Mouse (Mus musculus) liver, embryonic 11.5 days (tissue): ENCODE measurements at regions not wholly inside any gene's neighbourhood (a gene's known extent, or its start where the extent isn't known, plus 50 kb on each side); places are given as distances from the start of the nearest gene placed in this dataset.

ENCODE experiments used
- ATAC-seq: fragments of 200-750 bp; cut with Nextera tagmentation; replicated peaks from 2 replicates; pipeline ENCODE4 v1.8.0; 2017; ENCODE audit warnings: moderate number of reproducible peaks, mild to moderate bottlenecking, moderate TSS enrichment, moderate library complexity; ENCODE audit not compliant: low FRiP score
- DNase-seq: peaks from one replicate; pipeline ENCODE4 v3.0.0-alpha.2; 2017; ENCODE audit warnings: low spot score
- H3K27ac ChIP-seq: fragments of 300-500 bp; sonication (generic); 2 replicates; pipeline ENCODE4 v1.5.1; 2014; ENCODE audit warnings: mild to moderate bottlenecking, low read depth, low read length, control low read depth
- H3K27me3 ChIP-seq: fragments of 300-500 bp; sonication (generic); replicated peaks from 2 replicates; pipeline ENCODE4 v1.6.1; 2014; ENCODE audit warnings: low read length, mixed read lengths; ENCODE audit not compliant: control insufficient read depth, insufficient read depth
- H3K36me3 ChIP-seq: fragments of 300-500 bp; sonication (generic); 2 replicates; pipeline ENCODE4 v1.6.1; 2014; ENCODE audit warnings: mild to moderate bottlenecking, low read length, moderate library complexity, mixed read lengths; ENCODE audit not compliant: control insufficient read depth, insufficient read depth
- H3K4me1 ChIP-seq: fragments of 300-500 bp; sonication (generic); replicated peaks from 2 replicates; pipeline ENCODE4 v1.6.1; 2014; ENCODE audit warnings: low read length, mixed read lengths; ENCODE audit not compliant: control insufficient read depth, insufficient read depth
- H3K4me2 ChIP-seq: fragments of 300-500 bp; sonication (generic); 2 replicates; pipeline ENCODE4 v1.6.1; 2014; ENCODE audit warnings: mild to moderate bottlenecking, control low read depth, moderate library complexity
- H3K4me3 ChIP-seq: fragments of 300-500 bp; sonication (generic); 2 replicates; pipeline ENCODE4 v1.5.1; 2014; ENCODE audit warnings: low read depth, low read length, control low read depth
- H3K9ac ChIP-seq: fragments of 300-500 bp; sonication (generic); 2 replicates; pipeline ENCODE4 v1.6.1; 2014; ENCODE audit warnings: low read depth, low read length, control low read depth
- H3K9me3 ChIP-seq: fragments of 300-500 bp; sonication (generic); 2 replicates; pipeline ENCODE4 v1.6.1; 2016; ENCODE audit warnings: low read length, inconsistent platforms, mixed read lengths; ENCODE audit not compliant: control insufficient read depth
- WGBS: fragments of 180-500 bp; shearing (Covaris S2); extraction: QIAGEN DNeasy Blood & Tissue Kit; methylation state at CpG from one replicate; pipeline ENCODE4 v1.1.7; 2014; 5-methylcytosine and 5-hydroxymethylcytosine counted together

DNA sequence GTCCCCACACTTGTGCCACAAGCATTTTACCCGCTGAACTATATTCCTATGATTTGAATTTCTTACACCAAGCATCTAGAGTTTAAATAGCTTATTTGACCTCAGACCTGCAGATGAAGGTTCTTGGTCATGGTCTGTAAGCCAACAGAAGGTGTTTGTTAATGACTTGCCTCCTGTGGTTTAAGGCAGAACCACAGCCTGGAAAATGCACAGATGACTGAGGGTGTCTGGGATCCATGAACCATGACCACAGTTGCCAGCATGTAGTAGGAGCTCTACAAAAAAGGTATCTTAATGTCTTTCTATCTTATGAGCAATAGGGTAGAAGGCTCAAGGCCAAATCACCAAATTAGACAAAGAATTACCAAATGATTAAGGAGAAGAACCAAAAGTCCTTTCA lies 367.6 kb downstream of the Atp6ap1l start:
- DNase-seq = no peak
- 88% methylated on average over 1 of the region's 1 CpGs for WGBS
- H3K9ac ChIP-seq = no peak overlapping the region
- ATAC-seq = no peak
- H3K36me3 ChIP-seq = no peaks in the 10 kb centered on the region
- H3K4me1 ChIP-seq = no peaks in the 10 kb centered on the region
- no peaks in the 10 kb centered on the region for H3K9me3 ChIP-seq
- no peaks in the 10 kb centered on the region for H3K27me3 ChIP-seq
- no peak overlapping the region for H3K27ac ChIP-seq
- no peak overlapping the region for H3K4me2 ChIP-seq
- H3K4me3 ChIP-seq = no peak overlapping the region

DNA sequence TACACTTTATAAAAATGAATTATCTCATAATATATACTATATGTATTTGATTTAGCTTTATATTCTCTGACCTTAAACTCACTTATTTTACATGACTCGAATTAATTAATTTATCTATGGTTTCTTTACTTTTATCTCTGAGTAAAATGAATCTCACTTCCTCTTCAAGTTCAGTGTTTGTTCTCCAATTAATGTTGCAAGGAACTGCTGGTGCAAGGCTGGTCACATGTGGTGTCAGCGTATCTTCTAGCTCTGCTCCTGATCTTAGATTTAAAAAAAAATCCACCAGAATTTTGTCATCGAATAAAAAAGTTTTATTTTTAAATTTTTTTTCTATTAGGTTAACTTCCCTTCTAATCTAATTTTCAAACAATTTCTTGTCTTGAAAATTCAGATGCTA lies 378.2 kb downstream of the Atp6ap1l start:
- H3K9me3 ChIP-seq = no peaks in the 10 kb centered on the region
- H3K9ac ChIP-seq = no peak overlapping the region
- H3K4me2 ChIP-seq = no peak overlapping the region
- H3K4me1 ChIP-seq = no peaks in the 10 kb centered on the region
- 86% methylated on average over 3 of the region's 3 CpGs for WGBS
- H3K4me3 ChIP-seq = no peak overlapping the region
- DNase-seq (no peak), ATAC-seq (no peak)
- no peak overlapping the region for H3K27ac ChIP-seq
- no peaks in the 10 kb centered on the region for H3K27me3 ChIP-seq
- H3K36me3 ChIP-seq = no peaks in the 10 kb centered on the region

DNA sequence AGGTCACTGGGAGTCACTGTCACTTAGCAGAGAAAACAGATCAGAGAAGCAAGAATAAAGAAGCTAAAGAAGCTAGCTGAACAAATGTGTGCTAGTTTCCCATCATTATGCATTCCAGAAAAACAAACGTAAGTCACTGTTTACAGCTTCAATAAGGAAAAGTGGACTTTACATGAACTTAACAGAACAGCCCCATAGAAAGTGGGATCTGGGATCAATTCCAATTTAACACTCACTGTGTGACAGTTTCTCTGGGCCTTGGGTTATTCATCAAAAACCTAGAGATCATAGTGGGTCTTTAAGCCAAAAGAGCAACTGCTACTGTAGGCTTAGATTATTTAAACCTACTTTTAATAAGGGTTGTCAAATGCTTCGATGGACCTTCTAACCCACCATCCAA lies 379.4 kb downstream of the Atp6ap1l start:
- H3K4me3 ChIP-seq = no peak overlapping the region
- no peaks in the 10 kb centered on the region for H3K9me3 ChIP-seq
- WGBS = 84% methylated on average over 2 of the region's 2 CpGs

DNA sequence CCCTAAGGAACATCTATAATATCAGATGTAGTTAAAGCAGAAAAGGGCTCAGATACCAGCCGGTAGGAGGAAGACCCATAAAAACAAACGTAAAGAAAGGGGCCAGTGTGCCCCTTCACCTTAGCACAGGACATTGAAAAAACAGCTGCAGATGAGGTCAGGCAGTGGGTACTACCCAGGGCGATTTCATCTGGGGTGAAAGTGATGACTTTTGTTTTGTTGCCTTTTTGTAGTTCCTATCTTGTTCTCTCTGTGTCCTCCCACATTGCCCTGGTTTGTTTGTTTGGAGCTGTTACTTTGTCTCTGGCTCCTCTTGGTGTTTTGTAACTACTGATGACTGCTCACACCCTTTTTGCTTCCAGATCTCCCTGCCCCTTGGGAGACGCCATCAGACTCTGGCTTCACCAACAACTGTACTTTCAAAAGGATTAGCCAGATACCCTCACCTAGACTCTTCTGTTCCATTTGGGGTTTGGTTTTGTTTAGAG lies 383.4 kb downstream of the Atp6ap1l start:
- H3K4me2 ChIP-seq = no peak overlapping the region
- no peaks in the 10 kb centered on the region for H3K4me1 ChIP-seq
- ATAC-seq = no peak
- no peak overlapping the region for H3K4me3 ChIP-seq
- no peaks in the 10 kb centered on the region for H3K36me3 ChIP-seq
- no peaks in the 10 kb centered on the region for H3K9me3 ChIP-seq
- H3K9ac ChIP-seq = no peak overlapping the region
- no peaks in the 10 kb centered on the region for H3K27me3 ChIP-seq
- no peak for DNase-seq
- H3K27ac ChIP-seq = no peak overlapping the region
- 40% methylated on average over 4 of the region's 4 CpGs for WGBS

More for the DNA sequence above, 379.4 kb downstream of the Atp6ap1l start:
- Histone ChIP-seq H3K4me2 (no peak overlapping the region), H3K36me3 (no peaks in the 10 kb centered on the region), H3K9ac (no peak overlapping the region), H3K27me3 (no peaks in the 10 kb centered on the region), H3K4me1 (no peaks in the 10 kb centered on the region), H3K27ac (no peak overlapping the region)
- DNase-seq (no peak), ATAC-seq (no peak)

DNA sequence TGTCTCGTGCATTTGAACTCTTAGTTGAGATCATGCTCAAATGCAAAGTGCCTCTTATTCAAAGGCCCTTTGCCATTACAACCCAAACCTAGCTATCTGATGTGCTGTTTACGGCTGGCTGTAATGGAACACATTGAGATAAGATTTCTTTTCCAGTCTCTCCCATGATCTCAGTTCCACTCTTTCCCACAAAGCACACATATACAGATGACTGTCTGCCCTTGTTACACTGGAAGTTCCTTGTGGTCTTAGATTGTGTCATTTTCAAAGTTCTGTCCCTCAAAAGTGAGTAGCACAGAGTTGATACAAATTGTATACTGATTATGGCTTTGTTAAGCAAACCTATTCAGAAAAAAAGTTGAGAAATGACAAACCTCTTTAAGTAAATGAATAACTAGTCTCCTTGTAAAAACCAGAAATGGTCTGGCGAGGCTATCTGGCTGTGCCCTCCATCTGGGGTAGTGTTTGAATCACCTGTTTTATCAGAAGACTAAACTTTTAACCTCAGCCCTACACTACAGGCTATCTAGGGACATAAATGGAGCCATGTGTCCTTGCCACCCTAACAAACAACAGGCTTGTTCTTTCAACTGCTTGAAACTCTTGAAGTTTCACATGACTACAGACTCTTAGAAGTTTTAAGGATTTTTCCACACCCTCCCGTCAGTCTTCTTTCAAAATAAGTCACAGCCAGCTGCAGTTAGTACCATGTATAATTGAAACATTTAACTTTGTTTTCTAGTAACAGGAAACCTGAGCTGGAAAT lies 384.0 kb downstream of the Atp6ap1l start:
- Histone ChIP-seq H3K4me3 (no peak overlapping the region), H3K27me3 (no peaks in the 10 kb centered on the region), H3K36me3 (no peaks in the 10 kb centered on the region), H3K4me1 (no peaks in the 10 kb centered on the region), H3K27ac (no peak overlapping the region), H3K9me3 (no peaks in the 10 kb centered on the region), H3K4me2 (no peak overlapping the region), H3K9ac (no peak overlapping the region)
- WGBS = 58% methylated on average over 4 of the region's 4 CpGs
- DNase-seq (no peak), ATAC-seq (no peak)

DNA sequence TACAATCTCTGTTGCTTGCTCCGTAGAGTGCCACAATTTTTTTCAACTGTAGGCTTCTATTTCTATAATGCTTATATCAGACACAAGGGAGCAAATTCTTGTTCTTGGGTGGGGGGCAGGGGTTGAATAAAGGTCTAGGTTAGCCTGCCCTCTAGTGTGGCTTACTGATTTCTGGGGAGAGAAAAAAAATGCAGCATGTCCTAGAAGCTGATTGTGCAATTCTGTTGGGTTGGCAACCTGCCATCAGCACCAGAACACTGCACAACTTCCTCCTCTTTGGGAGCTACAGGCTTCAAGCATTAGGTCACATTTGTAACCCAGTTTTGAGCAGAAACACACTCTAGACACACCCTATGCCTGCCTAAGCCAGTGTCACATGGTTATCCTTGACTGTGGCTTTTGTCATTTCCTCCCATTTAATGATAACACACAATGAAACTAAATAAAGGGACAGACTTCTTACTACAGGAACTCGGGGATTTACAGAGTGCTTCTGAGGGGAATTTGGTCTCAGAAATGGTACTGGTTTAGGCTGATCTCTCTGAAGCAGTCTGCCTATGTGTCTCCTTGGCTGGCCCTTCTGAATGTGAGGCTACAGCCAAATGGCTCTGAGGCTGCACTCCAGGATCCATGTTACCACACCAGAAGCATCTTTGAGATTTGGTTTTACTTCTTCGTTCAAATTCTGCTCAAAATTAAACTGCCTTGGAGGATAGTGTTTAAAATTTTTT lies 389.2 kb downstream of the Atp6ap1l start:
- ATAC-seq = peak; percentile 93
- no peaks in the 10 kb centered on the region for H3K36me3 ChIP-seq

DNA sequence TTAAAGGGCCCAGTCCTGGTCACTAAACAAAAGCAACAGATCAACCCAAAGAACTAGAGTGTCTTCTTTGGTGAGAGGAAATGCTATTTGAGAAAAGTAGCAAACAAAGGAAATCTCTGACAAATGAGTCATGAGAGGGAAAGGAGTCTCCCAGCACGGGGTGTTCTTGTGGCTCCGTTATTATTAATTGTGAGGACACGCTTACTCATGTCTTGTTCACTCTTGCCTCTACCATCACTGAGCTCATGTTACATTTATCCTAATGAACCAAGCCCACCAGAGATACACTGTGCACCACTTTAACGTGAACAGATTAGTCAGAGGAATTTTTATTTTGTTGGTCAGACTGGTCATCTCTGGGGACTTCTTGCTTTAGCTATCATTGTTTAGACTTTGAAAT lies 391.3 kb downstream of the Atp6ap1l start:
- no peaks in the 10 kb centered on the region for H3K36me3 ChIP-seq
- H3K4me1 ChIP-seq = no peaks in the 10 kb centered on the region
- no peak overlapping the region for H3K4me3 ChIP-seq
- no peaks in the 10 kb centered on the region for H3K9me3 ChIP-seq
- no peaks in the 10 kb centered on the region for H3K27me3 ChIP-seq
- 64% methylated on average over 4 of the region's 4 CpGs for WGBS
- DNase-seq = no peak
- H3K27ac ChIP-seq = no peak overlapping the region
- no peak overlapping the region for H3K4me2 ChIP-seq
- ATAC-seq = no peak
- no peak overlapping the region for H3K9ac ChIP-seq

More for the DNA sequence above, 389.2 kb downstream of the Atp6ap1l start:
- no peak overlapping the region for H3K27ac ChIP-seq
- H3K27me3 ChIP-seq = no peaks in the 10 kb centered on the region
- H3K4me3 ChIP-seq = no peak overlapping the region
- peak; percentile 37 for DNase-seq
- no peaks in the 10 kb centered on the region for H3K9me3 ChIP-seq
- 55% methylated on average over 3 of the region's 3 CpGs for WGBS
- no peak overlapping the region for H3K4me2 ChIP-seq
- H3K4me1 ChIP-seq = no peaks in the 10 kb centered on the region
- H3K9ac ChIP-seq = no peak overlapping the region

DNA sequence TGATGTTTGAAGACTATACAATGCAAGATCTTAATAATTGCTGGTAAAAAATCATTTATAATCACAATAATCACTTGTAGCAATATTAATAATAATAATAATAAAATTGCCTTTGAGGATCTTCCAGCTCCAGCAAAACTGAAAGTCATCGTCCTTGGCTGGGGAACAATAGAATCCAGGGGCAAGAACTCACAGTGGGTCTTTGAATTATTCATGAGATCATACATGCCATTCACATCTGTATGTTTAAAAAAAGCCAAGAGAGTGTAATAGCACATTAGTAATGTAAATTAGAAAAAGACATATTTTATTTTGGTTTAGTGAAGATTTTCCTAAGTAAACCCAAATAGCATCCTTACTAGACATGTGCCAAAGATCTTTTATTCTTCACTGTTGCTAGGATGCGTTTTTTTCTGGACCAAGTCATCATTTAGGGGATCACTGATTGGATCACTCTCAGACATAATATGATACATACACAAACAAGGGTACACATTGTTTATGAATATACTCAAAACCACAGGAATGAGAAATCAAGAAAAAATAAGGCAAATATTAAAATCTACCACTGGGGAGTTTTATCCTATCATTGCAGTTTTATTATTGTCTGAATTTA lies 392.3 kb downstream of the Atp6ap1l start:
- DNase-seq = no peak
- ATAC-seq = no peak
- H3K36me3 ChIP-seq = no peaks in the 10 kb centered on the region
- H3K4me3 ChIP-seq = no peak overlapping the region
- no peak overlapping the region for H3K27ac ChIP-seq
- H3K4me1 ChIP-seq = no peaks in the 10 kb centered on the region
- 75% methylated on average over 2 of the region's 2 CpGs for WGBS
- no peaks in the 10 kb centered on the region for H3K27me3 ChIP-seq
- no peak overlapping the region for H3K9ac ChIP-seq
- no peaks in the 10 kb centered on the region for H3K9me3 ChIP-seq
- no peak overlapping the region for H3K4me2 ChIP-seq
